Mouse (Mus musculus): ENCODE measurements around the gene Esp24.
"Not testable (repeated sequence)": the region's sequence is repeated elsewhere in the genome, so short reads cannot be mapped to it uniquely, and the experiment has no call there.

DNA sequence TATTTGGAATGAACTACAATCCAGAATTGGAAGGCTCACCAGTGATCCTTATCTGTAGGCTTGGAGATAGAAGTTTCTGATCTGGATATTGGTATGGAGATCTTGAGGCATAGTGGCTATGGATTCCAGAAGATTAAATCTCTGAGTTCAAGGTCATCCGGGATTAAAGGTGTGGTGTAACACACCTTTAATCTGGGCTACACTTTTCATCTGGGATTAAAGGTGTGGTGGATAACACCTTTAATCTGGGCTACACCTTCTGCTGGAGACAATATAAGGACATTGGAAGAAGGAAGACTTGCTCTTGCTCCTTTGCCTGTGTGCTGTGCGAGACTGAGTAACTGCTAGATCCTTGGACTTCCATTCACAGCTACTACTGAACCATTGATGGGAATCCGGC is at the start of gene Esp24:
- not testable (repeated sequence) for TF ChIP-seq CTCF, POLR2A (IDR thresholded peaks at IDR 0.05; ENCODE audit: extremely low read depth, insufficient read depth, low read length)

All from cortical plate, adult 2 months (tissue).